Mouse (Mus musculus): Measurements from ENCODE around the gene Olfr641. TPM values are rescaled to one million over a fixed set of nuclear protein-coding genes. Genes with fewer than 3 reads are reported as not detected.

The Olfr641 gene
- not detected in 2 replicates for polyA plus RNA-seq (2015; fragmentation: Nextera tagmentation; extraction: Ambion mirVana)

- Histone ChIP-seq H3K4me1 (ENCODE audit: control insufficient read depth, insufficient read depth, low read length) (no peaks in the 10 kb centered on the region), H3K27ac (ENCODE audit: low read length) (no peak within 1 kb of the TSS), H3K9me3 (replicated peaks; ENCODE audit: control insufficient read depth, low read length, poor library complexity, severe bottlenecking) (no peaks in the 10 kb centered on the region), H3K27me3 (ENCODE audit: control insufficient read depth, insufficient read depth, low read depth, low read length) (no peaks in the 10 kb centered on the region), H3K9ac (ENCODE audit: low read depth, low read length) (no peak within 1 kb of the TSS), H3K4me2 (ENCODE audit: low read length) (no peak within 1 kb of the TSS), H3K4me3 (ENCODE audit: low read depth, low read length) (no peak within 1 kb of the TSS), H3K36me3 (ENCODE audit: control insufficient read depth, insufficient read depth, low read length) (no peaks in the 10 kb centered on the region)
- ATAC-seq, result no peak
- 71% methylated on average over 1 of the region's 1 CpGs for WGBS
These were observed at the start of gene Olfr641 for GRCm38 (mm10) chr7:104035145-104035544. Gene Olfr641 (plus strand): TSS chr7:104035445.

- Histone ChIP-seq H3K4me2 (ENCODE audit: low read length) (no peak within 1 kb of the TSS), H3K9ac (ENCODE audit: low read depth, low read length) (no peak within 1 kb of the TSS), H3K4me1 (ENCODE audit: control insufficient read depth, insufficient read depth, low read length) (no peaks in the 10 kb centered on the region), H3K4me3 (ENCODE audit: low read depth, low read length) (no peak within 1 kb of the TSS), H3K27ac (ENCODE audit: low read length) (no peak within 1 kb of the TSS), H3K36me3 (ENCODE audit: control insufficient read depth, insufficient read depth, low read length) (no peaks in the 10 kb centered on the region), H3K9me3 (replicated peaks; ENCODE audit: control insufficient read depth, low read length, poor library complexity, severe bottlenecking) (no peaks in the 10 kb centered on the region), H3K27me3 (ENCODE audit: control insufficient read depth, insufficient read depth, low read depth, low read length) (no peaks in the 10 kb centered on the region)
- no peak for ATAC-seq
These were observed 36.8 kb upstream of the Olfr641 start, which contains the start of gene Olfr638 for GRCm38 (mm10) chr7:103998446-103998845. Gene Olfr638 (plus strand): TSS chr7:103998746.

- H3K9me3 ChIP-seq (replicated peaks; ENCODE audit: control insufficient read depth, low read length, poor library complexity, severe bottlenecking), result no peaks in the 10 kb centered on the region
- H3K4me2 ChIP-seq (ENCODE audit: low read length), result no peak overlapping the region
- ATAC-seq, result no peak
- no peaks in the 10 kb centered on the region for H3K36me3 ChIP-seq (ENCODE audit: control insufficient read depth, insufficient read depth, low read length)
- no peaks in the 10 kb centered on the region for H3K27me3 ChIP-seq (ENCODE audit: control insufficient read depth, insufficient read depth, low read depth, low read length)
- no peak overlapping the region for H3K9ac ChIP-seq (ENCODE audit: low read depth, low read length)
- no peaks in the 10 kb centered on the region for H3K4me1 ChIP-seq (ENCODE audit: control insufficient read depth, insufficient read depth, low read length)
- no peak overlapping the region for H3K27ac ChIP-seq (ENCODE audit: low read length)
- no peak overlapping the region for H3K4me3 ChIP-seq (ENCODE audit: low read depth, low read length)
These were observed 36.1 kb upstream of the Olfr641 start for GRCm38 (mm10) chr7:103999124-103999523.

- Histone ChIP-seq H3K9me3 (replicated peaks; ENCODE audit: control insufficient read depth, low read length, poor library complexity, severe bottlenecking) (no peaks in the 10 kb centered on the region), H3K27me3 (ENCODE audit: control insufficient read depth, insufficient read depth, low read depth, low read length) (no peaks in the 10 kb centered on the region), H3K27ac (ENCODE audit: low read length) (no peak within 1 kb of the TSS), H3K4me3 (ENCODE audit: low read depth, low read length) (no peak within 1 kb of the TSS), H3K9ac (ENCODE audit: low read depth, low read length) (no peak within 1 kb of the TSS), H3K4me2 (ENCODE audit: low read length) (no peak within 1 kb of the TSS), H3K36me3 (ENCODE audit: control insufficient read depth, insufficient read depth, low read length) (no peaks in the 10 kb centered on the region), H3K4me1 (ENCODE audit: control insufficient read depth, insufficient read depth, low read length) (no peaks in the 10 kb centered on the region)
- ATAC-seq, result no peak
These were observed 18.0 kb upstream of the Olfr641 start, which contains the start of gene Olfr639 for GRCm38 (mm10) chr7:104017203-104017602. Gene Olfr639 (minus strand): TSS chr7:104017303.

GRCm38 (mm10) chr7:104018953-104019352 is 16.3 kb upstream of the Olfr641 start:
- Histone ChIP-seq H3K9me3 (replicated peaks; ENCODE audit: control insufficient read depth, low read length, poor library complexity, severe bottlenecking) (no peaks in the 10 kb centered on the region), H3K4me1 (ENCODE audit: control insufficient read depth, insufficient read depth, low read length) (no peaks in the 10 kb centered on the region), H3K27me3 (ENCODE audit: control insufficient read depth, insufficient read depth, low read depth, low read length) (no peaks in the 10 kb centered on the region), H3K27ac (ENCODE audit: low read length) (no peak overlapping the region), H3K4me3 (ENCODE audit: low read depth, low read length) (no peak overlapping the region), H3K4me2 (ENCODE audit: low read length) (no peak overlapping the region), H3K9ac (ENCODE audit: low read depth, low read length) (no peak overlapping the region), H3K36me3 (ENCODE audit: control insufficient read depth, insufficient read depth, low read length) (no peaks in the 10 kb centered on the region)
- no peak for ATAC-seq
- WGBS, result 88% methylated on average over 1 of the region's 1 CpGs

GRCm38 (mm10) chr7:104021651-104022050 is 13.6 kb upstream of the Olfr641 start:
- Histone ChIP-seq H3K4me1 (ENCODE audit: control insufficient read depth, insufficient read depth, low read length) (no peaks in the 10 kb centered on the region), H3K4me2 (ENCODE audit: low read length) (no peak overlapping the region), H3K9me3 (replicated peaks; ENCODE audit: control insufficient read depth, low read length, poor library complexity, severe bottlenecking) (no peaks in the 10 kb centered on the region), H3K9ac (ENCODE audit: low read depth, low read length) (no peak overlapping the region), H3K27ac (ENCODE audit: low read length) (no peak overlapping the region), H3K36me3 (ENCODE audit: control insufficient read depth, insufficient read depth, low read length) (no peaks in the 10 kb centered on the region), H3K4me3 (ENCODE audit: low read depth, low read length) (no peak overlapping the region), H3K27me3 (ENCODE audit: control insufficient read depth, insufficient read depth, low read depth, low read length) (no peaks in the 10 kb centered on the region)
- ATAC-seq, result no peak
- WGBS, result 87% methylated on average over 6 of the region's 6 CpGs

- 88% methylated on average over 6 of the region's 6 CpGs for whole genome bisulfite sequencing
These were observed 9.8 kb upstream of the Olfr641 start, which contains the start of gene Olfr640 for GRCm38 (mm10) chr7:104025473-104025872. Gene Olfr640 (minus strand): TSS chr7:104025573.

GRCm38 (mm10) chr7:104026978-104027377 is 8.3 kb upstream of the Olfr641 start:
- H3K36me3 ChIP-seq (ENCODE audit: control insufficient read depth, insufficient read depth, low read length), result no peaks in the 10 kb centered on the region
- H3K27me3 ChIP-seq (ENCODE audit: control insufficient read depth, insufficient read depth, low read depth, low read length), result no peaks in the 10 kb centered on the region
- no peak overlapping the region for H3K27ac ChIP-seq (ENCODE audit: low read length)
- 87% methylated on average over 3 of the region's 3 CpGs for WGBS
- no peaks in the 10 kb centered on the region for H3K4me1 ChIP-seq (ENCODE audit: control insufficient read depth, insufficient read depth, low read length)
- no peak overlapping the region for H3K4me2 ChIP-seq (ENCODE audit: low read length)
- no peaks in the 10 kb centered on the region for H3K9me3 ChIP-seq (replicated peaks; ENCODE audit: control insufficient read depth, low read length, poor library complexity, severe bottlenecking)
- no peak overlapping the region for H3K9ac ChIP-seq (ENCODE audit: low read depth, low read length)
- no peak for ATAC-seq
- H3K4me3 ChIP-seq (ENCODE audit: low read depth, low read length), result no peak overlapping the region

More at GRCm38 (mm10) chr7:104025473-104025872, 9.8 kb upstream of the Olfr641 start, which contains the start of gene Olfr640:
- no peaks in the 10 kb centered on the region for H3K36me3 ChIP-seq (ENCODE audit: control insufficient read depth, insufficient read depth, low read length)
- H3K4me2 ChIP-seq (ENCODE audit: low read length), result no peak within 1 kb of the TSS
- no peaks in the 10 kb centered on the region for H3K9me3 ChIP-seq (replicated peaks; ENCODE audit: control insufficient read depth, low read length, poor library complexity, severe bottlenecking)
- no peaks in the 10 kb centered on the region for H3K4me1 ChIP-seq (ENCODE audit: control insufficient read depth, insufficient read depth, low read length)
- no peak within 1 kb of the TSS for H3K4me3 ChIP-seq (ENCODE audit: low read depth, low read length)
- H3K27me3 ChIP-seq (ENCODE audit: control insufficient read depth, insufficient read depth, low read depth, low read length), result no peaks in the 10 kb centered on the region
- no peak within 1 kb of the TSS for H3K27ac ChIP-seq (ENCODE audit: low read length)
- ATAC-seq, result no peak
- no peak within 1 kb of the TSS for H3K9ac ChIP-seq (ENCODE audit: low read depth, low read length)

GRCm38 (mm10) chr7:104050745-104051144 is 15.5 kb downstream of the Olfr641 start:
- Histone ChIP-seq H3K4me2 (ENCODE audit: low read length) (no peak overlapping the region), H3K27ac (ENCODE audit: low read length) (no peak overlapping the region), H3K4me3 (ENCODE audit: low read depth, low read length) (no peak overlapping the region), H3K36me3 (ENCODE audit: control insufficient read depth, insufficient read depth, low read length) (no peaks in the 10 kb centered on the region), H3K27me3 (ENCODE audit: control insufficient read depth, insufficient read depth, low read depth, low read length) (no peaks in the 10 kb centered on the region), H3K9ac (ENCODE audit: low read depth, low read length) (no peak overlapping the region), H3K4me1 (ENCODE audit: control insufficient read depth, insufficient read depth, low read length) (no peaks in the 10 kb centered on the region), H3K9me3 (replicated peaks; ENCODE audit: control insufficient read depth, low read length, poor library complexity, severe bottlenecking) (no peaks in the 10 kb centered on the region)
- 95% methylated on average over 4 of the region's 4 CpGs for WGBS
- ATAC-seq, result no peak

Measured in midbrain, embryonic 16.5 days (tissue).